Mouse (Mus musculus) liver, embryonic 14.5 days (tissue): ENCODE measurements at regions not wholly inside any gene's neighbourhood (a gene's known extent, or its start where the extent isn't known, plus 50 kb on each side); places are given as distances from the start of the nearest gene placed in this dataset.

ENCODE experiments used
- CTCF ChIP-seq: IDR thresholded peaks from 2 replicates; pipeline ENCODE4 v1.5.1; 2016; ENCODE audit warnings: antibody characterized with exemption, low read depth, control low read depth
- EP300 ChIP-seq: IDR thresholded peaks from 2 replicates; pipeline ENCODE4 v1.6.1; 2016; ENCODE audit warnings: antibody characterized with exemption, low read depth

GRCm38 (mm10) chr9:32062740-32063139, 53.2 kb upstream of the Arhgap32 start:
- no peak for TF ChIP-seq CTCF
- no peak for TF ChIP-seq EP300
